Mouse (Mus musculus) cerebellum, adult 2 months (tissue): ENCODE data around the gene Cyp2a12. TPM values are rescaled to one million over a fixed set of nuclear protein-coding genes. Genes with fewer than 3 reads are reported as not detected.
"Not testable (repeated sequence)": the region's sequence is repeated elsewhere in the genome, so short reads cannot be mapped to it uniquely, and the experiment has no call there.

Source experiments
- DNase-seq, 2 experiments: peaks; one replicate each; pipeline ENCODE4 v3.0.0; 2021
- H3K27ac ChIP-seq: fragments of 200-500 bp; 2 replicates; pipeline ENCODE4 v1.5.1; 2012; ENCODE audit warnings: low read length, control low read depth, inconsistent platforms; ENCODE audit not compliant: insufficient read depth
- H3K27me3 ChIP-seq: fragments of 200-500 bp; 2 replicates; pipeline ENCODE4 v1.6.1; 2012; ENCODE audit warnings: inconsistent platforms, mild to moderate bottlenecking, low read length, moderate library complexity; ENCODE audit not compliant: control insufficient read depth, insufficient read depth
- H3K4me1 ChIP-seq: fragments of 200-500 bp; 2 replicates; pipeline ENCODE4 v1.6.1; 2011; ENCODE audit warnings: low read length; ENCODE audit not compliant: control insufficient read depth, insufficient read depth
- H3K4me3 ChIP-seq: fragments of 200-500 bp; replicated peaks from 2 replicates; pipeline ENCODE3; 2011; ENCODE audit warnings: mild to moderate bottlenecking, low read depth, low read length, control low read depth; ENCODE audit not compliant: insufficient read depth
- CTCF ChIP-seq: fragments of 200-500 bp; IDR thresholded peaks from 2 replicates; pipeline ENCODE4 v1.5.1; 2011; ENCODE audit warnings: low read depth, mild to moderate bottlenecking, control low read depth, low read length, moderate library complexity, borderline replicate concordance; ENCODE audit not compliant: insufficient read depth
- POLR2A ChIP-seq: fragments of 200-500 bp; IDR thresholded peaks from 2 replicates; pipeline ENCODE4 v1.6.1; 2011; ENCODE audit warnings: low read length, control low read depth, borderline replicate concordance; ENCODE audit not compliant: insufficient read depth
- WGBS: fragments of 180-500 bp; shearing (Covaris S2); methylation state at CpG from one replicate; pipeline ENCODE4 v1.1.7; 2018; 5-methylcytosine and 5-hydroxymethylcytosine counted together
- polyA plus RNA-seq: library from polyadenylated mRNA; depleted of rRNA; stranded (reverse); fragments of >200 nt; gene quantifications from 2 replicates; pipeline ENCODE4 v1.2.3, GENCODE M21; 2012; rRNA removed

Gene Cyp2a12
- not detected in 2 replicates for polyA plus RNA-seq

- no peak within 1 kb of the TSS for H3K27ac ChIP-seq
- H3K27me3 ChIP-seq, result no peaks in the 10 kb centered on the region
- H3K4me3 ChIP-seq, result no peak within 1 kb of the TSS
- WGBS, result 77% methylated on average over 2 of the region's 2 CpGs
- no peak for TF ChIP-seq CTCF
- TF ChIP-seq POLR2A, result no peak
- no peaks in the 10 kb centered on the region for H3K4me1 ChIP-seq
- DNase-seq, result no peak
Measured at GRCm38 (mm10) chr7:27028789-27029188, at the start of gene Cyp2a12. Cyp2a12 (plus strand) TSS chr7:27029081.

GRCm38 (mm10) chr7:26981464-26981863 lies 47.4 kb upstream of the Cyp2a12 start:
- not testable (repeated sequence) for H3K27ac ChIP-seq, H3K4me3 ChIP-seq, H3K4me1 ChIP-seq, H3K27me3 ChIP-seq, DNase-seq
- WGBS, result 65% methylated on average over 2 of the region's 2 CpGs

- 75% methylated on average over 1 of the region's 1 CpGs for WGBS
Measured at GRCm38 (mm10) chr7:26981937-26982336, 46.9 kb upstream of the Cyp2a12 start.

GRCm38 (mm10) chr7:26982551-26982950 lies 46.3 kb upstream of the Cyp2a12 start:
- Histone ChIP-seq H3K27me3 (no peaks in the 10 kb centered on the region), H3K27ac (no peak overlapping the region), H3K4me1 (no peaks in the 10 kb centered on the region), H3K4me3 (no peak overlapping the region)
- TF ChIP-seq POLR2A, result no peak
- TF ChIP-seq CTCF, result no peak
- 17% methylated on average over 1 of the region's 1 CpGs for WGBS
- DNase-seq, result no peak

More at GRCm38 (mm10) chr7:26981937-26982336, 46.9 kb upstream of the Cyp2a12 start:
- not testable (repeated sequence) for H3K27ac ChIP-seq, H3K4me1 ChIP-seq, H3K27me3 ChIP-seq, H3K4me3 ChIP-seq, DNase-seq

- H3K4me1 ChIP-seq, H3K27ac ChIP-seq, DNase-seq, H3K4me3 ChIP-seq, H3K27me3 ChIP-seq: not testable (repeated sequence)
- WGBS, result 10% methylated on average over 1 of the region's 1 CpGs
Measured at GRCm38 (mm10) chr7:26983151-26983550, 45.7 kb upstream of the Cyp2a12 start.

GRCm38 (mm10) chr7:27026581-27026980 lies 2.3 kb upstream of the Cyp2a12 start:
- DNase-seq, H3K27me3 ChIP-seq, H3K4me3 ChIP-seq, H3K27ac ChIP-seq, H3K4me1 ChIP-seq: not testable (repeated sequence)

GRCm38 (mm10) chr7:27048886-27049285 lies 20.0 kb downstream of the Cyp2a12 start:
- not testable (repeated sequence) for DNase-seq, H3K4me1 ChIP-seq
- 57% methylated on average over 1 of the region's 1 CpGs for WGBS

GRCm38 (mm10) chr7:27059333-27059732 lies 30.5 kb downstream of the Cyp2a12 start:
- H3K27me3 ChIP-seq, H3K4me1 ChIP-seq, H3K4me3 ChIP-seq, DNase-seq, H3K27ac ChIP-seq: not testable (repeated sequence)
- WGBS, result 76% methylated on average over 2 of the region's 2 CpGs

More at GRCm38 (mm10) chr7:27048886-27049285, 20.0 kb downstream of the Cyp2a12 start:
- not testable (repeated sequence) for H3K27ac ChIP-seq, H3K27me3 ChIP-seq, H3K4me3 ChIP-seq

- H3K4me3 ChIP-seq, H3K27me3 ChIP-seq, DNase-seq, H3K4me1 ChIP-seq, H3K27ac ChIP-seq: not testable (repeated sequence)
Measured at GRCm38 (mm10) chr7:27059896-27060295, 31.0 kb downstream of the Cyp2a12 start.

- Histone ChIP-seq H3K27me3 (no peaks in the 10 kb centered on the region), H3K4me1 (no peaks in the 10 kb centered on the region), H3K27ac (no peak overlapping the region), H3K4me3 (no peak overlapping the region)
- 40% methylated on average over 1 of the region's 1 CpGs for WGBS
- DNase-seq, result no peak
- TF ChIP-seq CTCF (no peak), POLR2A (no peak)
Measured at GRCm38 (mm10) chr7:27078641-27079040, 49.8 kb downstream of the Cyp2a12 start.
